Mouse (Mus musculus): Measurements from ENCODE around the gene Tead4.

GRCm38 (mm10) chr6:128279099-128279498, 21.5 kb downstream of the Tead4 start:
- TF ChIP-seq POLR2A (IDR thresholded peaks at IDR 0.05; ENCODE audit: insufficient read depth, low read depth, low read length) (no peak), CTCF (IDR thresholded peaks at IDR 0.05) (no peak), EP300 (IDR thresholded peaks at IDR 0.05; ENCODE audit: insufficient read depth, low read depth, low read length) (no peak)
